Mouse (Mus musculus): ENCODE measurements around the gene Josd2. TPM values are rescaled to one million over a fixed set of nuclear protein-coding genes. Genes with fewer than 3 reads are reported as not detected.
A peak's percentile ranks its signal among the peaks of the same experiment; 100 is the strongest.

Gene Josd2
- total RNA-seq, 1 experiment from 2014 or later: 37.3 TPM

- no peak for ATAC-seq (replicated peaks; ENCODE audit: low read depth, poor library complexity, severe bottlenecking)
These were observed 22.3 kb upstream of the Josd2 start for GRCm38 (mm10) chr7:44445528-44445923.

DNA sequence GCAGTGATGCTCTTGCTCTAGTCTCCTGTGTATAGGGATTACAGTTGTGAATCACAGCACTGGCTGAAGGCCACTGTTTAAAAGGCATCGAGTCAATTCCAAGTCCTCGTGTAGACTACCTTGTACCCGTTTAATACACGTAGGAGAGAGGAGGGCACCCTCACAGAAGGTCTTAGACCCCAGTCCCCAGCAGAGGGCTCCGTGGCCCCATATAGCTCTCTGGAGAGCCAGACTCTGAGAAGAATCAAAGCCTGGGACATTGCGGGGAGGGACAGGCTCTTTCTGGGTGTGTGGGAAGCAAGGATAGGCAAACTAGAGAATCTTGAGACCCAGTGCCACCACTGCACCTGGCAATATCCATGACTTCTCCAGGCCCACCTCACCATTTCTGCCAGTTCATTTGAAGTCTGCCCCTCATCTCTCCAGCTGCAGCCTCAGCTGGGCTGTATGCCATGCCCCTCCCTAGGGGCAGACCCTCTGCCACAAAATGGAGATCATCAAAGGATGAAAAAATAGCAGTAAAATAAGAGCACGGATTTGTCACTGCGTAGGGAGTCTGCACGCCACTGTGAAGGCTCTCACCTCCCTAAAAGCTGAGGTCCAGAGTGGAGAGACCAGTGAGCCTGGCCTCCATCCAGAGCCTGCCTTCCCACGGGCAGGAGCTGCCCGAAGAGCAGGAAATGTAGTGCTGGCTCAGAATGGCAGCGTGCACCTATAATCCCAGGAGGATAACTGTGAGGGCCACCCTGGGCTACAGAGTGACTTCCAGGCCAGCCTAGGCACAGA is 21.5 kb upstream of the Josd2 start:
- no peak for ATAC-seq (replicated peaks; ENCODE audit: low read depth, poor library complexity, severe bottlenecking)

- ATAC-seq (replicated peaks; ENCODE audit: low read depth, poor library complexity, severe bottlenecking): peak; percentile 82
These were observed 14.5 kb upstream of the Josd2 start for GRCm38 (mm10) chr7:44453256-44453655.

- ATAC-seq (replicated peaks; ENCODE audit: low read depth, poor library complexity, severe bottlenecking): no peak
These were observed 11.5 kb upstream of the Josd2 start for GRCm38 (mm10) chr7:44456302-44456701.

DNA sequence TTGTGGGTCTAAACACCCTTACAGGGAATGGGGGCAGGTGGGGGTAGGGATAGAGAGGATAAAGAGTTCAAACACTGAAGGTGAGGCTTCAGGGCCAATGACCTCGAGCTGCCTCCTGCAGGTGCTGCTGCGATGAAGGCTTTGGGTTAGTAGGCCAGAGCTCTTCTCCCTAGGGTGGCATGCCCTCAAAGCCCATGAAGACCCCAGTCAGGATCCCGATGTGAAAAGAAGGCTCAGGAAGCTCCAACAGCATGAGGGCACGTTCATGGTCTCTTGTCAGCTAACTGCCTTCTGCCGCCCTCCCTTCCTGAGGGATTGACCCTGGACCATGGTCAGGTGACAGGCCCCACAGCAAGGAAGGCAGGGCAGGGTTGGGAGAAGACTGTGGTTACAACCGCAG is 7.7 kb upstream of the Josd2 start:
- ATAC-seq (replicated peaks; ENCODE audit: low read depth, poor library complexity, severe bottlenecking): no peak

GRCm38 (mm10) chr7:44460767-44461502 is 6.8 kb upstream of the Josd2 start:
- no peak for ATAC-seq (replicated peaks; ENCODE audit: low read depth, poor library complexity, severe bottlenecking)

- ATAC-seq (replicated peaks; ENCODE audit: low read depth, poor library complexity, severe bottlenecking): no peak
These were observed 6.1 kb upstream of the Josd2 start for GRCm38 (mm10) chr7:44461503-44462217.

- peak; percentile 72 for ATAC-seq (replicated peaks; ENCODE audit: low read depth, poor library complexity, severe bottlenecking)
These were observed 5.3 kb upstream of the Josd2 start for GRCm38 (mm10) chr7:44462218-44463055.

GRCm38 (mm10) chr7:44463056-44463425 is 4.7 kb upstream of the Josd2 start:
- ATAC-seq (replicated peaks; ENCODE audit: low read depth, poor library complexity, severe bottlenecking): no peak

GRCm38 (mm10) chr7:44463556-44464225 is 4.1 kb upstream of the Josd2 start:
- no peak for ATAC-seq (replicated peaks; ENCODE audit: low read depth, poor library complexity, severe bottlenecking)

DNA sequence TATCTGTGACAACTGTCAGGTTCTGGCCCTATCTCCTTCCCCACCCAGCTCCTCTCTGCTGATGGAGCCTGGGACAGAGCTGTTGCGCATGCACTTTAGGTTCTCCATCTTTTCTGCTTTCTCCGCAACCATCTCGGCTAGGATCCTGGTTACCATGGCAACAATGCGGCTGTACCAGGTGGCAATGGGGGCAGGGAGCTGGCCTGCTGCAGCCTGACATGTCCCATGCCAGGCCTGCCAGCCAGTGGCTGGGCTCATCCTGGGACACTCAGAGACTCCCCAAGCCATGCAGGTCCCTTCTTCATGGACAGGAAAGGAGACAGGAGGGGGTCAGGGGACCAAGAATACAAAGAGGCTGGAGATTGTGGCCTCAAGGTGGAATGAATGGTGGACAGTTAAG is 3.3 kb upstream of the Josd2 start:
- ATAC-seq (replicated peaks; ENCODE audit: low read depth, poor library complexity, severe bottlenecking): no peak

DNA sequence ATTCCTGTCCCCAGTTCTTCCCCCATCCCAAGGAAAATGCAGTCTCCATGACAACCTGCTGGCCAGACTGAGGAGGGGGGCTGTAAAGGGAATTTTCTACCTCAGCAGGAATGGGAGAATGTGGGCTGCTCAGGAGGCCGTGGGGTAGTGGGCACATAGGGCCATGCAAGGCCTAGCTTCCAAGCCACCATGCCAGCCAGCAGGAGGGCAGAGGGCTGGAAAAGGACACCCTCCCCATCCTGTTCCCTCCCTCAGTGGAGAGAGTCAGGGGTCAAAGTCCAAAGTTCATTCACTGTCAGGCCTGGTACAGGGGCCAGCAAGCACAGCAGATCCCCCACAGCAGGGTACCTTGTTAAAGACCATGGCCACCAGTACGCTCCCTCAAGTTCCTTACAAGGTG is 2.7 kb upstream of the Josd2 start, which contains the start of gene Aspdh:
Gene Aspdh (plus strand): TSS at position 281 of the 400 bp plus-strand sequence.
- ATAC-seq (replicated peaks; ENCODE audit: low read depth, poor library complexity, severe bottlenecking): no peak

DNA sequence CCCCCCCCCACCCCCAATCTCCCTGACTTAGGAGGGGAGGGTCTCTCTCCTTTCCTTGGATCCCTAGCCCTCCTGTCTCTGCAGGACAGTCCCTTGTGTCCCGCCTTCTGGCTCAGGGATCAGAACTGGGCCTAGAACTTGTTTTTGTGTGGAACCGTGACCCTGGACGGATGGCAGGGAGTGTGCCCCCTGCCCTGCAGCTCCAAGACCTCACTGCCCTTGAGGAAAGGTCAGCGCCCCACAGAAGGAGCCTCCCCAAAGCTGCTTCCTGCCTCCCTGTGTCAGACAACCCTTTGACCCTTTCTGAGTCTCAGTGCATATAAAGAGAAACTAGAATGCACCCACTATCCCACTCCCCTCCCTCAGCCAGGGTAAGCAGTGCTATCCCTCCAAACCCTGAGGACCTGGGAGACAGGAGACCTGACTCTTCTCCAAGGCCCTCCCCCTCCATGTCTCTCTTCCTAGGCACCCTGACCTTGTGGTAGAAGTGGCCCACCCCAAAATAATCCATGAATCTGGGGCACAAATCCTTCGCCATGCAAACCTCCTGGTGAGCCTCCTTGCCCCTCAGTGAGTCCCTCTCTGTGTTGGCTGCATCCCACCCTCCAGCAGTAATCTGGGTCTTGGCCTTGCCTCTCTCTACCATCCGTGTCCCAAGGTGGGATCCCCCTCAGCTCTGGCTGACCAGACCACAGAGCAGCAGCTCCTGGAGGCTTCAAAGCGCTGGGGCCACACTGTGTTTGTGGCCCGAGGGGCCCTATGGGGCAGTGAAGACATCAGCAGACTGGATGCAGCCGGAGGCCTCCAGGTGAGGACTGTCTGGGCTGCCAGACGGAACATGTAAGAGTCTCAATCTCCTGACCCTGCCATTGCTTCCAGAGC is 1.5 kb upstream of the Josd2 start:
- no peak for ATAC-seq (replicated peaks; ENCODE audit: low read depth, poor library complexity, severe bottlenecking)

DNA sequence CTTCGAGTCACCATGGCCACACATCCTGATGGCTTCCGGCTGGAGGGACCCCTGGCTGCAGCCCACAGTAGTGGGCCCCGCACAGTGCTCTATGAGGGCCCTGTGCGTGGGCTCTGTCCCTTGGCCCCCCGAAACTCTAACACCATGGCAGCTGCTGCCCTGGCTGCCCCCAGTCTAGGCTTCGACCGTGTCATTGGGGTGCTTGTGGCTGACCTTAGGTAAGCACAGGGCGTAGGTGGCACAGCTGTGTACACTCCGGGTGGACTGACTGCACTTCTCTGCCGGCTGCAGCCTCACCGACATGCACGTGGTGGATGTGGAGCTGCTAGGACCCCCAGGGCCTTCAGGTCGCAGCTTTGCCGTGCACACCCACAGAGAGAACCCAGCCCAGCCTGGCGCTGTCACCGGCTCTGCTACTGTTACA is 880 bp upstream of the Josd2 start:
- ATAC-seq (replicated peaks; ENCODE audit: low read depth, poor library complexity, severe bottlenecking): no peak

DNA sequence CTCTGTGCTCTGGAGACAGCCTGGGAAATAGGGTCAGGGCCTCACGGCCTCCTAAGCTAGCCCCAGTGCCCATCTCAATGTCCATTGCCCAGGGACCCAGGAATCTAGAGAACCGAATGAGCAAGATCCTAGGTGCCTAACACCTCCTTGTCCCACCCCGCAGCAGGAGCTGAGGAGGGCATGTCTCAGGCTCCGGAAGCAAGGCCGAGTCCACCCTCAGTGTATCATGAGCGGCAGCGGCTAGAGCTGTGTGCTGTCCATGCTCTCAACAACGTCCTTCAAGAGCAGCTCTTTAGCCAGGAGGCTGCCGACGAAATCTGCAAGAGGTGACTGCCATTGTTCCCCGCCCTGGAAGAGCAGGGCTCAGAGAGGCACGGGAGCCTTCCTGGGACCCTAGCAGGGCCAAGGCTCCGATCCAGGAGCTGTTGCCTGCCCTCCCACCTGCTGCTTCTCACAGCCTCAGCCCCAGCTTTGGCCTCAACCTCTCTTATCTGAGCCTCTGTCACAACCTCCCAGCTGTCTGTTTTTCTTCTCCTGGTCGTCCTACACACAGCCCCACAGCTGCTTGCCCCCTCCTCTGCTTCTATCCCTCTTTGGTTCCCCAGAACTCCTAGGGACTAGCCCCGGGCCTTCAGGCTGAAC is 985 bp downstream of the Josd2 start:
- no peak for ATAC-seq (replicated peaks; ENCODE audit: low read depth, poor library complexity, severe bottlenecking)

DNA sequence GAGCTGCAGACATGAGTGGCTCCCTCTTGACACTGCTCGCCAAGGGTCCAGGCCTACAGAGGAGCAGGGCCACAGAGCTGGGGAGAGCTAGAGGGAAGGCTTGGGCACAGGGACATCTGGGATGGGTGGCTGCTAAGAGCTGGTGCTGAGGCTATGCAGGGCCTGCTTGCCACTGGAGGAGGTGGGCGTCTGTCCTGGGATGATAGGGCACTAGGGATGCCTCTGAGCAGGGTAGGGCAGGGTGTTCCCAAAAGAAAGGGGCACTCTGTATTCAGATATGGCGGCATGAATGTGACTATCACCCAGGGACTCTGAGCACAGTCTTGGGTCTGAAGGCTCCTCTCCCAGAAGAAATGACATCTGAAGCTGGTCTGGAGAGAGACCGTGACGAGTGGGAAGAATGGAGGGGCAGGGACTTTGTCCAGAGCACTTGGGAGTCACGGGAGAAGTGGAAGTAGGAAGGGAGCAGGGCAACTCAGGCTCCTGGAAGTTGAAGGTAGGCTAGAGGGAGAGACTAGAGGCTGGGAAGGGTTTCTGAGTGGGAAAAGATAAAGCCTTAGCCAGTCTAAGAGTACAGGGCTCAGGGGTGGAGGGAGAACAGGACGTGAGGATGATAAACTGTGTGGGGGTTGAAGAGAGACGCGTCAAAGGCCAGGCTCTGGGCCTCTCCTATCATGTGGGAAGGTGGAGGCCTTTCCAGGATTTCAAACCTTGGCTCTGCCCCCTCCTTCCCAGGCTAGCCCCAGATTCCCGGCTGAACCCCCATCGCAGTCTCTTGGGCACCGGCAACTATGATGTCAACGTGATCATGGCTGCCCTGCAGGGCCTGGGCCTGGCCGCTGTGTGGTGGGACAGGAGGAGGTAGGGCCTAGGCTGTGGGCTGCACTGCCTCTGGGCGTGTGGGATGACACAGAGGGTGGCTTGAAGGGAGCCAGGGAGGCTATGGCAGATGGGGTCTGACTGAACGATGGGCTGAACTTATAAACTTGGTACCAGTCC is 2.2 kb downstream of the Josd2 start:
- ATAC-seq (replicated peaks; ENCODE audit: low read depth, poor library complexity, severe bottlenecking): no peak

All from common myeloid progenitor, adult 5-6 weeks (primary cell).